Mouse (Mus musculus): Measurements from ENCODE around the gene Tns1. TPM values are rescaled to one million over a fixed set of nuclear protein-coding genes. Genes with fewer than 3 reads are reported as not detected.
A peak's percentile ranks its signal among the peaks of the same experiment; 100 is the strongest.

Tns1 gene
- polyA plus RNA-seq, 1 experiment from 2014 or later, result 17.3 TPM

- Histone ChIP-seq H3K4me3 (ENCODE audit: low read depth, low read length) (no peak overlapping the region), H3K9ac (ENCODE audit: low read depth, low read length) (peak overlapping the region; percentile 3; the same call in 1 of the 2 replicates), H3K9me3 (ENCODE audit: control insufficient read depth, low read length) (no peaks in the 10 kb centered on the region), H3K27ac (ENCODE audit: low read depth, low read length) (peak overlapping the region; percentile 58), H3K36me3 (ENCODE audit: control insufficient read depth, insufficient read depth, low read length) (no peaks in the 10 kb centered on the region), H3K27me3 (ENCODE audit: control insufficient read depth, insufficient read depth, low read length) (peaks cover 3% of the 10 kb centered on the region; the same call in 1 of the 2 replicates), H3K4me2 (replicated peaks; ENCODE audit: low read depth, low read length) (0 out of 2 replicates have a peak overlapping the region, but pooled peaks have one; percentile 15), H3K4me1 (replicated peaks; ENCODE audit: control insufficient read depth, insufficient read depth, low read length) (peaks cover 9% of the 10 kb centered on the region; the same call in 1 of the 2 replicates)
- peak; percentile 45; the same call in 1 of the 2 replicates for ATAC-seq (ENCODE audit: low FRiP score)
- WGBS, result 18% methylated on average over 5 of the region's 7 CpGs
- peak; percentile 39 for DNase-seq (ENCODE audit: low spot score)
Measured at GRCm38 (mm10) chr1:74091138-74091537, 33.1 kb downstream of the Tns1 start.

DNA sequence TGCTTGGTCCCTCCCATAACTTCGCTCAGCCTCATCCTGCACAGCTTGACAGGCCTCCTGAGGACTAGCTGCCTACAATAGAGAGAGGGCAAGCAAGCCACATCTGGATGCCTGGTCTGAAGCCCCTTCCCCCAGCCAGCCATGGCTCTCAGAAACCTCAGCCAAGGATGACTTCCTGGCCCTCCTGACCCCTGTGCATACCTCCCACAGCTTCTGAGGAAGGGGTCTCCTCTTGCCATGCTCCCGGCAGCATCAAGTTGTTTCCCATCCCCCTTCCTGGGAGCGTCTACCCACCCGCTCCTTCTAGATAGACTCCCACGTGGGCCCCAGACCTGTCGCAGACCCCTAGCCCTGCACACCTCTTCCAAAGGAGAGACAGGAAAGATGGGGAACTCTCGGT, 33.9 kb downstream of the Tns1 start:
- DNase-seq (ENCODE audit: low spot score) (no peak), ATAC-seq (ENCODE audit: low FRiP score) (no peak)
- no peak overlapping the region for H3K27ac ChIP-seq (ENCODE audit: low read depth, low read length)
- no peaks in the 10 kb centered on the region for H3K27me3 ChIP-seq (ENCODE audit: control insufficient read depth, insufficient read depth, low read length)
- peaks cover 9% of the 10 kb centered on the region; the same call in 1 of the 2 replicates for H3K4me1 ChIP-seq (replicated peaks; ENCODE audit: control insufficient read depth, insufficient read depth, low read length)
- H3K9me3 ChIP-seq (ENCODE audit: control insufficient read depth, low read length), result no peaks in the 10 kb centered on the region
- 0 out of 2 replicates have a peak overlapping the region, but pooled peaks have one; percentile 11 for H3K9ac ChIP-seq (ENCODE audit: low read depth, low read length)
- H3K4me2 ChIP-seq (replicated peaks; ENCODE audit: low read depth, low read length), result no peak overlapping the region; the same call in 1 of the 2 replicates
- H3K36me3 ChIP-seq (ENCODE audit: control insufficient read depth, insufficient read depth, low read length), result no peaks in the 10 kb centered on the region
- 37% methylated on average over 7 of the region's 7 CpGs for WGBS
- peak overlapping the region; percentile 22 for H3K4me3 ChIP-seq (ENCODE audit: low read depth, low read length)

DNA sequence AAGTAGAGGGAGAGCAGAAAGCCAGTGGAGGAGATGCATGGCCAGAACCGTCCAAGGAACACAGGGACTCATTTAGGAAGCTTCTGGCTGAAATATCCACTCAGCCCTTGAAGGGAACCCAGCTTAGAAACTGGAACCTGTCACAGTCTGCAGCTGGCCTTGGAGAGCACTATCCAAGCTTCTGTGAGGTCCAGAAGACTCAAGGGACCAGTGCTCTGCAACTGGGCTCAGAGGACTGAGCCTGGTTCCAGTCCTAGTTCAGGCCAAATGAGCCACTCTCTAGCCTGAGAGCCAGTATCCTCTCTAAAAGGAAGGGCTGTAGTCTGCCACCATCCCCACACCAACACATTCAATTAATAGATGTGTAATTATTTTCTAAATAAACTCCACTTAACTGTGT, 35.7 kb downstream of the Tns1 start:
- no peaks in the 10 kb centered on the region for H3K9me3 ChIP-seq (ENCODE audit: control insufficient read depth, low read length)
- H3K4me1 ChIP-seq (replicated peaks; ENCODE audit: control insufficient read depth, insufficient read depth, low read length), result peaks cover 6% of the 10 kb centered on the region; the same call in 1 of the 2 replicates
- H3K4me3 ChIP-seq (ENCODE audit: low read depth, low read length), result no peak overlapping the region
- H3K9ac ChIP-seq (ENCODE audit: low read depth, low read length), result no peak overlapping the region
- WGBS, result 90% methylated on average over 1 of the region's 1 CpGs
- no peaks in the 10 kb centered on the region for H3K27me3 ChIP-seq (ENCODE audit: control insufficient read depth, insufficient read depth, low read length)
- DNase-seq (ENCODE audit: low spot score) (no peak), ATAC-seq (ENCODE audit: low FRiP score) (no peak)
- H3K27ac ChIP-seq (ENCODE audit: low read depth, low read length), result no peak overlapping the region
- no peaks in the 10 kb centered on the region for H3K36me3 ChIP-seq (ENCODE audit: control insufficient read depth, insufficient read depth, low read length)
- no peak overlapping the region for H3K4me2 ChIP-seq (replicated peaks; ENCODE audit: low read depth, low read length)

DNA sequence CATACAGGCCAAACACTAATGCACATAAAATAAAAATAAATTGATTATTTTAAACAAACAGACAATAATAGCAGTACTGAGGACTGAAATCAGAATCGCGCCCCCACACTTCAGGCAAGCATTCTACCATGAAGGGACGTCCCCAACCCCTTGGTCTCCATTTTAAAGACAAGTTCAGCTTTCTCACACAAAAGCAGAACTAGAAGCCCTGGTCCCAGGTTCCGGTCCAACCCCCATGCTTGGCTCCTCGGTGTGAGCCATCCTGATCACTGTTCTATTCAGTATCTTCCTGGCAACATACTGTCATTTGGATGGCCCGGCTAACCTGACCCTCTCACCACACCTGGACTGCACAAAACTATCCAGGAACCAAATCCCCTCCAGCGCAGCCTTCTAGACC, 38.7 kb downstream of the Tns1 start:
- H3K36me3 ChIP-seq (ENCODE audit: control insufficient read depth, insufficient read depth, low read length), result no peaks in the 10 kb centered on the region
- no peaks in the 10 kb centered on the region for H3K27me3 ChIP-seq (ENCODE audit: control insufficient read depth, insufficient read depth, low read length)
- ATAC-seq (ENCODE audit: low FRiP score) (no peak), DNase-seq (ENCODE audit: low spot score) (no peak)
- H3K4me2 ChIP-seq (replicated peaks; ENCODE audit: low read depth, low read length), result no peak overlapping the region
- 87% methylated on average over 7 of the region's 7 CpGs for WGBS
- H3K9ac ChIP-seq (ENCODE audit: low read depth, low read length), result no peak overlapping the region
- H3K9me3 ChIP-seq (ENCODE audit: control insufficient read depth, low read length), result no peaks in the 10 kb centered on the region
- H3K27ac ChIP-seq (ENCODE audit: low read depth, low read length), result no peak overlapping the region
- peaks cover 2% of the 10 kb centered on the region; the same call in 1 of the 2 replicates for H3K4me1 ChIP-seq (replicated peaks; ENCODE audit: control insufficient read depth, insufficient read depth, low read length)
- no peak overlapping the region for H3K4me3 ChIP-seq (ENCODE audit: low read depth, low read length)

- Histone ChIP-seq H3K27me3 (ENCODE audit: control insufficient read depth, insufficient read depth, low read length) (no peaks in the 10 kb centered on the region), H3K27ac (ENCODE audit: low read depth, low read length) (no peak overlapping the region), H3K4me3 (ENCODE audit: low read depth, low read length) (no peak overlapping the region), H3K9me3 (ENCODE audit: control insufficient read depth, low read length) (no peaks in the 10 kb centered on the region), H3K4me2 (replicated peaks; ENCODE audit: low read depth, low read length) (no peak overlapping the region), H3K9ac (ENCODE audit: low read depth, low read length) (no peak overlapping the region), H3K4me1 (replicated peaks; ENCODE audit: control insufficient read depth, insufficient read depth, low read length) (no peaks in the 10 kb centered on the region; the same call in 1 of the 2 replicates), H3K36me3 (ENCODE audit: control insufficient read depth, insufficient read depth, low read length) (no peaks in the 10 kb centered on the region)
- WGBS, result 56% methylated on average over 5 of the region's 5 CpGs
- DNase-seq (ENCODE audit: low spot score) (no peak), ATAC-seq (ENCODE audit: low FRiP score) (no peak)
Measured at GRCm38 (mm10) chr1:74084752-74085151, 39.5 kb downstream of the Tns1 start.

- Histone ChIP-seq H3K27ac (ENCODE audit: low read depth, low read length) (no peak overlapping the region), H3K4me1 (replicated peaks; ENCODE audit: control insufficient read depth, insufficient read depth, low read length) (no peaks in the 10 kb centered on the region; the same call in 1 of the 2 replicates), H3K4me3 (ENCODE audit: low read depth, low read length) (no peak overlapping the region), H3K9me3 (ENCODE audit: control insufficient read depth, low read length) (no peaks in the 10 kb centered on the region), H3K9ac (ENCODE audit: low read depth, low read length) (no peak overlapping the region), H3K36me3 (ENCODE audit: control insufficient read depth, insufficient read depth, low read length) (no peaks in the 10 kb centered on the region), H3K27me3 (ENCODE audit: control insufficient read depth, insufficient read depth, low read length) (no peaks in the 10 kb centered on the region), H3K4me2 (replicated peaks; ENCODE audit: low read depth, low read length) (no peak overlapping the region)
- no peak for ATAC-seq (ENCODE audit: low FRiP score)
- 60% methylated on average over 6 of the region's 6 CpGs for WGBS
- DNase-seq (ENCODE audit: low spot score), result no peak
Measured at GRCm38 (mm10) chr1:74084065-74084705, 40.1 kb downstream of the Tns1 start.

GRCm38 (mm10) chr1:74082841-74083463, 41.3 kb downstream of the Tns1 start:
- H3K27ac ChIP-seq (ENCODE audit: low read depth, low read length), result no peak overlapping the region
- 19% methylated on average over 6 of the region's 6 CpGs for WGBS
- no peak overlapping the region for H3K4me2 ChIP-seq (replicated peaks; ENCODE audit: low read depth, low read length)
- H3K9me3 ChIP-seq (ENCODE audit: control insufficient read depth, low read length), result no peaks in the 10 kb centered on the region
- DNase-seq (ENCODE audit: low spot score), result peak; percentile 80
- H3K4me3 ChIP-seq (ENCODE audit: low read depth, low read length), result no peak overlapping the region
- H3K36me3 ChIP-seq (ENCODE audit: control insufficient read depth, insufficient read depth, low read length), result no peaks in the 10 kb centered on the region
- no peaks in the 10 kb centered on the region; the same call in 1 of the 2 replicates for H3K4me1 ChIP-seq (replicated peaks; ENCODE audit: control insufficient read depth, insufficient read depth, low read length)
- no peak for ATAC-seq (ENCODE audit: low FRiP score)
- no peak overlapping the region for H3K9ac ChIP-seq (ENCODE audit: low read depth, low read length)
- H3K27me3 ChIP-seq (ENCODE audit: control insufficient read depth, insufficient read depth, low read length), result no peaks in the 10 kb centered on the region

- ATAC-seq (ENCODE audit: low FRiP score) (no peak), DNase-seq (ENCODE audit: low spot score) (no peak)
- Histone ChIP-seq H3K27ac (ENCODE audit: low read depth, low read length) (no peak overlapping the region), H3K4me2 (replicated peaks; ENCODE audit: low read depth, low read length) (no peak overlapping the region), H3K4me1 (replicated peaks; ENCODE audit: control insufficient read depth, insufficient read depth, low read length) (no peaks in the 10 kb centered on the region; the same call in 1 of the 2 replicates), H3K4me3 (ENCODE audit: low read depth, low read length) (no peak overlapping the region), H3K27me3 (ENCODE audit: control insufficient read depth, insufficient read depth, low read length) (no peaks in the 10 kb centered on the region), H3K9ac (ENCODE audit: low read depth, low read length) (no peak overlapping the region), H3K9me3 (ENCODE audit: control insufficient read depth, low read length) (no peaks in the 10 kb centered on the region), H3K36me3 (ENCODE audit: control insufficient read depth, insufficient read depth, low read length) (no peaks in the 10 kb centered on the region)
- 55% methylated on average over 2 of the region's 2 CpGs for WGBS
Measured at GRCm38 (mm10) chr1:74081573-74081989, 42.7 kb downstream of the Tns1 start.
